In the genomic region with DNA sequence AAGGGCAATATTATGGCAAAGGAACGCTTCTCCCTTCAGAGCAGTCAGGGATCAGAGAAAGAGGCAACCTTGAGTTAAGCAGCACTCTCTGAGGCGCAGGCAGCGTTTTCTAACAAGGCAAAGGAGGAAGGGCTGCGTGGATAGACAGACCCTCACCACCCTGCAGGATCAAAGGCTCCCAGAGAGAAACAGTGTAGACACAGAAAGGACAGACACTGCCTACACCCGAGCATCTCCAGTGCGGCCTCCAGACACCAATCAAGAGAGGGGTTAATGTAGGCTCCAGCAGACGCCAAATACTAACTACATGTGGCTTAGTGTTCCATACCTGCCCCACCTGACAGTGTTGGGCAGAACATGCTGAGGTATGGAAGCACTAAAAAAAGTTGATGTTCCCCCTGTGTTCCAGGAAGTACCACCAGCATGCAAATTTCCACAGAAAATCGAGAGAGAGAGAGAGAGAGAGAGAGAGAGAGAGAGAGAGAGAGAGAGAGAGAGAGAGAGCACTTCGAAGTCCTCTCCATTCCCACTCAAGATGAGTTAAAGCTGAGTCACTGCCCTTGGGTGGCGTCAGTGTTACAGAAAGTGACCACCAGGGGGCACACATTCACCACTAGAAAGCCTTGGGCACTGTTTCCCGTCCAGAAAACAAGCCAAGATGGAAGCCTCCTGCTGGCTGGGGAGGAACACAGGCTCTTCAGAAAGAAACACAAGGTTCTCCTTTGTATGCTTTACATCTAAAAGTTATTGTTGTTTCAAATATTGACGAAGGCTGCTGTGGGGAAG, we compare ENCODE assay signal across 8 mouse cellular contexts. TPM values are rescaled to one million over a fixed set of nuclear protein-coding genes. Genes with fewer than 3 reads are reported as not detected.
DNase-seq lines count a peak whose midpoint lies in the region; ATAC-seq and TF ChIP-seq lines count a peak whose summit lies in the region.

No protein-coding gene starts in this region.

- no peaks in the 10 kb centered on the region for H3K9me3 ChIP-seq in CH12.LX (replicated peaks; ENCODE audit: low read length)
- H3K9me3 ChIP-seq in liver, embryonic 15.5 days (replicated peaks) = no peaks in the 10 kb centered on the region

- 0 out of 2 replicates have a peak overlapping the region, but pooled peaks have one; percentile 3 for H3K4me2 ChIP-seq in CH12.LX (ENCODE audit: insufficient read depth, low read depth, poor library complexity, severe bottlenecking)
- H3K4me2 ChIP-seq in liver, embryonic 15.5 days = no peak overlapping the region

- H3K27ac ChIP-seq in CH12.LX (ENCODE audit: insufficient read depth, low read depth) = no peak overlapping the region
- no peak overlapping the region for H3K27ac ChIP-seq in cortical plate, adult 2 months (ENCODE audit: insufficient read depth, low read length)
- H3K27ac ChIP-seq in liver, embryonic 15.5 days (replicated peaks) = no peak overlapping the region

- no peak overlapping the region for H3K4me3 ChIP-seq in CH12.LX (replicated peaks in 1 of 3; ENCODE audit: low read depth in 2 of 3, low read length in 2 of 3, poor library complexity in 1 of 3)
- no peak overlapping the region for H3K4me3 ChIP-seq in cortical plate, adult 2 months (ENCODE audit: insufficient read depth, low read length)
- no peak overlapping the region for H3K4me3 ChIP-seq in liver, embryonic 15.5 days (replicated peaks)

- H3K4me1 ChIP-seq in CH12.LX (ENCODE audit: control insufficient read depth in 1 of 2, insufficient read depth in 2 of 2) = peaks cover 12 to 37% of the 10 kb centered on the region in 2 experiments
- H3K4me1 ChIP-seq in cortical plate, adult 2 months (ENCODE audit: control insufficient read depth, insufficient read depth, low read length) = no peaks in the 10 kb centered on the region
- H3K4me1 ChIP-seq in liver, embryonic 15.5 days (replicated peaks) = no peaks in the 10 kb centered on the region

- peak; percentile 94 for DNase-seq in CH12.LX (ENCODE audit: extremely low read depth)
- DNase-seq in adipocyte (ENCODE audit: low spot score) = peak; percentile 99
- DNase-seq in gastrocnemius, postnatal 4 days (ENCODE audit: low spot score in 2 of 2) = peak; percentile 73 to 85
- DNase-seq in kidney, postnatal 36 days = peak; percentile 83 to 92
- peak; percentile 60 for DNase-seq in retina, adult 2 months (ENCODE audit: low read depth, low spot score)
- peak; percentile 54 for DNase-seq in urinary bladder, adult 2 months (ENCODE audit: low spot score)

- peak; percentile 34; the same call in 1 of the 2 replicates for ATAC-seq in liver, embryonic 15.5 days (ENCODE audit: insufficient read depth)

- WGBS in liver, embryonic 15.5 days (ENCODE audit: insufficient replicate concordance) = 26% methylated on average over 12 of the region's 12 CpGs

- 0 out of 2 replicates have a peak overlapping the region, but pooled peaks have one; percentile 8 for H3K9ac ChIP-seq in CH12.LX (ENCODE audit: insufficient read depth, low read depth)
- H3K9ac ChIP-seq in liver, embryonic 15.5 days = no peak overlapping the region

- TF ChIP-seq POLR2A in CH12.LX (IDR thresholded peaks at IDR 0.05; ENCODE audit: low read depth, low read length) = 0 out of 2 replicates have a peak, but pooled peaks have one; percentile 19
- TF ChIP-seq POLR2A in cortical plate, adult 2 months (IDR thresholded peaks at IDR 0.05; ENCODE audit: extremely low read depth, insufficient read depth, low read length) = no peak

- no peak for TF ChIP-seq EP300 in CH12.LX (IDR thresholded peaks at IDR 0.05; ENCODE audit: low read length)

- in situ Hi-C loops in CH12.LX (cut with MboI; ENCODE audit: low pct_ligation_motif_present, low pct_unique_long_range_greater_than_20kb, low sequenced_read_pairs) = no loop called here

- no peaks in the 10 kb centered on the region for H3K79me2 ChIP-seq in CH12.LX (replicated peaks; ENCODE audit: control insufficient read depth, extremely low read depth, insufficient read depth, poor library complexity, severe bottlenecking)

- no peaks in the 10 kb centered on the region for H3K36me3 ChIP-seq in CH12.LX (replicated peaks in 1 of 2; ENCODE audit: control insufficient read depth in 1 of 2, insufficient read depth in 1 of 2, low read length in 1 of 2)
- H3K36me3 ChIP-seq in liver, embryonic 15.5 days (replicated peaks) = no peaks in the 10 kb centered on the region

- no peaks in the 10 kb centered on the region for H3K27me3 ChIP-seq in CH12.LX (replicated peaks)
- H3K27me3 ChIP-seq in liver, embryonic 15.5 days = peaks cover 21% of the 10 kb centered on the region

- TF ChIP-seq CTCF in CH12.LX (conservative IDR thresholded peaks at IDR 0.05 in 1 of 2, IDR thresholded peaks at IDR 0.05 in 1 of 2; ENCODE audit: low read depth in 2 of 2, low read length in 2 of 2) = peak; percentile 71 to 98
- peak; percentile 87 for TF ChIP-seq CTCF in cortical plate, adult 2 months (IDR thresholded peaks at IDR 0.05; ENCODE audit: extremely low read depth, insufficient read depth, low read length)

- peak; percentile 92 for TF ChIP-seq RAD21 in CH12.LX (IDR thresholded peaks at IDR 0.05; ENCODE audit: low read depth, low read length)

- dilution Hi-C loops in CH12.LX (cut with MboI; ENCODE audit: extremely low pct_ligation_motif_present, extremely low pct_unique_long_range_greater_than_20kb, low sequenced_read_pairs) = no loop called here

TF ChIP-seq in CH12.LX, 34 proteins besides CTCF, POLR2A, EP300 and RAD21:
- TF ChIP-seq USF1 (IDR thresholded peaks at IDR 0.05; ENCODE audit: low read depth, low read length) (no peak), JUND (conservative IDR thresholded peaks at IDR 0.05; ENCODE audit: low read depth, low read length) (peak; percentile 40; the same call in 1 of the 2 replicates), MAFK (IDR thresholded peaks at IDR 0.05; ENCODE audit: insufficient replicate concordance, low read length) (peak; percentile 84; the same call in 1 of the 2 replicates), ZC3H11A (IDR thresholded peaks at IDR 0.05; ENCODE audit: low read depth, low read length) (peak; percentile 74), IRF4 (IDR thresholded peaks at IDR 0.05; ENCODE audit: low read depth, low read length) (peak; percentile 42; the same call in 1 of the 2 replicates), CHD1 (IDR thresholded peaks at IDR 0.05; ENCODE audit: low read depth, low read length) (no peak), NELFE (IDR thresholded peaks at IDR 0.05; ENCODE audit: low read depth, low read length) (peak; percentile 54; the same call in 1 of the 2 replicates), POLR2AphosphoS2 (IDR thresholded peaks at IDR 0.05; ENCODE audit: low read depth, low read length) (no peak), SMC3 (IDR thresholded peaks at IDR 0.05; ENCODE audit: low read depth, low read length) (peak; percentile 94)
TF ChIP-seq in CH12.LX: peak in this region for 6.

RNA-seq across cellular contexts. Expression of a gene that starts 18.5 kb away (rescaled TPM):
- total RNA-seq in CH12.LX (2012; rRNA removed) (not detected in 2 replicates), CH12.LX (2014; rRNA removed) (not detected in 2 replicates)
- 0.15 TPM in 1 of 2 replicates, not detected in the other for polyA plus RNA-seq in CH12.LX (2012; ENCODE audit: insufficient read length, low read depth)
- not detected in 2 replicates for polyA plus RNA-seq in cortical plate, adult 2 months (2012; rRNA removed)
- total RNA-seq in gastrocnemius, postnatal 4 days (2021) = not detected
- 0.14 and 0.28 TPM in 2 replicates for polyA plus RNA-seq in liver, embryonic 15.5 days (2015; fragmentation: Nextera tagmentation; extraction: Ambion mirVana)
- not detected in 2 replicates for polyA plus RNA-seq in urinary bladder, adult 2 months (2012; rRNA removed)

RNA-seq across cellular contexts. Expression of a gene that starts 44.0 kb away (rescaled TPM):
- total RNA-seq in CH12.LX (2012; rRNA removed) = 33.0 and 35.2 TPM in 2 replicates
- total RNA-seq in CH12.LX (2014; rRNA removed) = 37.8 and 41.5 TPM in 2 replicates
- 42.8 and 48.1 TPM in 2 replicates for polyA plus RNA-seq in CH12.LX (2012; ENCODE audit: insufficient read length, low read depth)
- 106 and 113 TPM in 2 replicates for polyA plus RNA-seq in cortical plate, adult 2 months (2012; rRNA removed)
- total RNA-seq in gastrocnemius, postnatal 4 days (2021) = 10 to 100 TPM; 20.9 to 24.8 TPM
- 5.1 and 5.7 TPM in 2 replicates for polyA plus RNA-seq in liver, embryonic 15.5 days (2015; fragmentation: Nextera tagmentation; extraction: Ambion mirVana)
- 53.4 and 55.9 TPM in 2 replicates for polyA plus RNA-seq in urinary bladder, adult 2 months (2012; rRNA removed)

RNA-seq across cellular contexts. Expression of a gene that starts 58.8 kb away (rescaled TPM):
- total RNA-seq in CH12.LX (2012; rRNA removed) = 6.0 and 7.7 TPM in 2 replicates
- total RNA-seq in CH12.LX (2014; rRNA removed) = 2.7 and 2.9 TPM in 2 replicates
- 3.9 and 4.0 TPM in 2 replicates for polyA plus RNA-seq in CH12.LX (2012; ENCODE audit: insufficient read length, low read depth)
- polyA plus RNA-seq in cortical plate, adult 2 months (2012; rRNA removed) = 9.5 and 10.5 TPM in 2 replicates
- 10 to 100 TPM in 1 of 2 experiments, 1 to 10 TPM in 1; 9.1 to 12.5 TPM for total RNA-seq in gastrocnemius, postnatal 4 days (2021)
- 2.4 and 2.5 TPM in 2 replicates for polyA plus RNA-seq in liver, embryonic 15.5 days (2015; fragmentation: Nextera tagmentation; extraction: Ambion mirVana)
- polyA plus RNA-seq in urinary bladder, adult 2 months (2012; rRNA removed) = 5.5 and 5.6 TPM in 2 replicates
